ENCODE assay signal across 8 mouse cellular contexts in genomic region chr11:109343991-109344599, GRCm38 (mm10). TPM values are rescaled to one million over a fixed set of nuclear protein-coding genes. Genes with fewer than 3 reads are reported as not detected.
DNase-seq lines count a peak whose midpoint lies in the region; ATAC-seq and TF ChIP-seq lines count a peak whose summit lies in the region.

No protein-coding gene starts in this region.

- DNase-seq in embryo, embryonic 10.5 days (ENCODE audit: low spot score): peak; percentile 36
- DNase-seq in embryo, embryonic 9.5 days (ENCODE audit: extremely low spot score): no peak
- DNase-seq in cerebellum, postnatal 25 days: peak; percentile 62 to 83
- no peak for DNase-seq in intestine, embryonic 14.5 days (ENCODE audit: low spot score)
- peak; percentile 79 for DNase-seq in lung, postnatal 14 days

- peak overlapping the region; percentile 51; the same call in 1 of the 2 replicates for H3K27ac ChIP-seq in intestine, embryonic 14.5 days (ENCODE audit: low read depth)

- peak; percentile 45 for TF ChIP-seq CTCF in C2C12 (IDR thresholded peaks at IDR 0.05; ENCODE audit: control insufficient read depth, insufficient read depth, insufficient read length)

- 0 out of 2 replicates have a peak overlapping the region, but pooled peaks have one; percentile 8 for H3K9ac ChIP-seq in intestine, embryonic 14.5 days (ENCODE audit: low read length)

- no peak overlapping the region for H3K4me3 ChIP-seq in C2C12 (ENCODE audit: insufficient read depth, poor library complexity, severe bottlenecking)
- H3K4me3 ChIP-seq in intestine, embryonic 14.5 days (ENCODE audit: low read depth, low read length): no peak overlapping the region

- 27% methylated on average over 10 of the region's 10 CpGs for WGBS in intestine, embryonic 14.5 days

- H3K4me2 ChIP-seq in intestine, embryonic 14.5 days (ENCODE audit: low read length): no peak overlapping the region

- H3K79me3 ChIP-seq in C2C12 (ENCODE audit: low read depth): no peaks in the 10 kb centered on the region

- H3ac ChIP-seq in C2C12 (ENCODE audit: control insufficient read depth, insufficient read length, low read depth): no peak overlapping the region

- no peaks in the 10 kb centered on the region for H3K27me3 ChIP-seq in C2C12 (ENCODE audit: control insufficient read depth, insufficient read depth, insufficient read length)
- no peaks in the 10 kb centered on the region for H3K27me3 ChIP-seq in intestine, embryonic 14.5 days (replicated peaks; ENCODE audit: control insufficient read depth, insufficient read depth, low read length)

- no peak for ATAC-seq in intestine, embryonic 14.5 days (replicated peaks; ENCODE audit: low FRiP score, low TSS enrichment, low read depth)
- no peak for ATAC-seq in inflammation-experienced regulatory T-cells, adult 6 months
- no peak for ATAC-seq in activated CD4-positive, CD25-positive, alpha-beta regulatory T cell, adult 4 months

- no peaks in the 10 kb centered on the region for H3K9me3 ChIP-seq in intestine, embryonic 14.5 days (ENCODE audit: control insufficient read depth, low read length)

- H3K36me3 ChIP-seq in C2C12 (ENCODE audit: control insufficient read depth, insufficient read depth): no peaks in the 10 kb centered on the region
- no peaks in the 10 kb centered on the region for H3K36me3 ChIP-seq in intestine, embryonic 14.5 days (ENCODE audit: control insufficient read depth, insufficient read depth, low read length)

- H3K79me2 ChIP-seq in C2C12 (ENCODE audit: control insufficient read depth, insufficient read depth): no peaks in the 10 kb centered on the region

- peaks cover 37% of the 10 kb centered on the region for H3K4me1 ChIP-seq in intestine, embryonic 14.5 days (replicated peaks; ENCODE audit: control insufficient read depth, insufficient read depth, low read length)

TF ChIP-seq in C2C12, 6 proteins besides CTCF, POLR2A, EP300 and RAD21:
- TF ChIP-seq CEBPB (IDR thresholded peaks at IDR 0.05; ENCODE audit: low read depth): peak; percentile 26
- TF ChIP-seq MYOD1 (IDR thresholded peaks at IDR 0.05; ENCODE audit: control insufficient read depth, insufficient read length, low read depth): no peak
- no peak for TF ChIP-seq USF1 (IDR thresholded peaks at IDR 0.05; ENCODE audit: low read depth)
- no peak for TF ChIP-seq MYOG (IDR thresholded peaks at IDR 0.05; ENCODE audit: control insufficient read depth, extremely low read depth, insufficient read length)
- TF ChIP-seq MAX (IDR thresholded peaks at IDR 0.05): peak; percentile 38
- no peak for TF ChIP-seq FOSL1 (IDR thresholded peaks at IDR 0.05; ENCODE audit: insufficient read depth, low read length, poor library complexity, severe bottlenecking)

RNA-seq across cellular contexts. Expression of gene Gna13, which starts 18.5 kb away (rescaled TPM):
- polyA plus RNA-seq in C2C12 (2012; fragmentation: generic; extraction: Trizol): 18.1 TPM
- 36.9 and 38.0 TPM in 2 replicates for polyA plus RNA-seq in intestine, embryonic 14.5 days (2014; fragmentation: Nextera tagmentation; extraction: Ambion mirVana)
- 10 to 100 TPM; 57.3 to 78.9 (median 61.4) TPM for polyA plus RNA-seq in inflammation-experienced regulatory T-cells, adult 6 months (2017; shearing (Covaris generic))
- 10 to 100 TPM; 56.6 to 64.4 TPM for polyA plus RNA-seq in activated CD4-positive, CD25-positive, alpha-beta regulatory T cell, adult 4 months (2017; shearing (Covaris generic))

RNA-seq across cellular contexts. Expression of gene Rgs9, which starts 46.2 kb away (rescaled TPM):
- polyA plus RNA-seq in C2C12 (2012; fragmentation: generic; extraction: Trizol): 0.02 TPM
- 4.7 and 5.0 TPM in 2 replicates for polyA plus RNA-seq in intestine, embryonic 14.5 days (2014; fragmentation: Nextera tagmentation; extraction: Ambion mirVana)
- 1 to 10 TPM; 4.2 to 6.6 (median 4.9) TPM for polyA plus RNA-seq in inflammation-experienced regulatory T-cells, adult 6 months (2017; shearing (Covaris generic))
- 1 to 10 TPM; 3.3 to 5.5 TPM for polyA plus RNA-seq in activated CD4-positive, CD25-positive, alpha-beta regulatory T cell, adult 4 months (2017; shearing (Covaris generic))

Comparison
In these comparisons a context has a peak if more than half of its experiments do, and no peak if none do; other contexts are left out.
1. DNase-seq: peak in embryo, embryonic 10.5 days (single experiment), cerebellum, postnatal 25 days (2 of 2) and lung, postnatal 14 days (single experiment); none in embryo, embryonic 9.5 days (single experiment) and intestine, embryonic 14.5 days (single experiment).